Mouse (Mus musculus): ENCODE results near the gene Gm2035.
"Not testable (repeated sequence)": the region's sequence is repeated elsewhere in the genome, so short reads cannot be mapped to it uniquely, and the experiment has no call there.

Gm2035 gene
- long read RNA-seq, experiment 1: 0 reads
- long read RNA-seq, experiment 2: 0 reads

GRCm38 (mm10) chr12:87919721-87920120 lies at the start of gene Gm2035:
Gene Gm2035, minus strand, starts transcription at chr12:87919857.
- intact Hi-C loops (cut with DNase I): not testable (repeated sequence)

GRCm38 (mm10) chr12:87953780-87954179 lies 34.1 kb upstream of the Gm2035 start, which contains the start of gene Gm2042:
Gene Gm2042, plus strand, starts transcription at chr12:87954080.
- intact Hi-C loops (cut with DNase I): not testable (repeated sequence)

- intact Hi-C loops (cut with DNase I): not testable (repeated sequence)
These were observed 24.6 kb downstream of the Gm2035 start, which contains the start of gene Gm2022 for GRCm38 (mm10) chr12:87895070-87895469. Gene Gm2022, plus strand, starts transcription at chr12:87895370.

GRCm38 (mm10) chr12:87873772-87874171 lies 45.9 kb downstream of the Gm2035 start, which contains the start of gene Gm2016:
Gene Gm2016, plus strand, starts transcription at chr12:87874072.
- intact Hi-C loops (cut with DNase I): not testable (repeated sequence)

Data from adrenal gland (tissue).